Mouse (Mus musculus): ENCODE measurements around the gene Bicc1. TPM values are rescaled to one million over a fixed set of nuclear protein-coding genes. Genes with fewer than 3 reads are reported as not detected.

The Bicc1 gene
- total RNA-seq, 2 experiments from 2014 or later, result 10.2 to 10.8 TPM

DNA sequence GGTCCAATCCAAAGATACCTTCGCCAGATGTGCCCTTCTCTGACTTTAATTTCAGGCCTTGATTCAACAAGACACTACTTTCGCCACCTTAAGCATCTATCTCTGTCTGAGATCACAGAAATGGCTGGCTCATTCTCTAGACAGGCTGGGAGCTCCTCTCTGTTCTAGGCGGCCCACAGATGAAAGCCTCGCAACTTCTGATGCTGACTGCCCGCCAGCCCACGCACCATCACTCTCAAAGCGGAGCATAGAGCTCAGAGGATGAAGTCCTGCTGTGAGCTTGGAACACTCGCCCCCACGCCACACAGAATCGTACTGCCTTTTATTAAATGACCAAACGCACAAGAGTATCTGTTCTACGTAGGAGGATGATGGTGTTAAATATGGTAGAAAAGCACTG, 949 bp upstream of the Bicc1 start:
- no peak for DNase-seq (ENCODE audit: low spot score in 2 of 2)

DNA sequence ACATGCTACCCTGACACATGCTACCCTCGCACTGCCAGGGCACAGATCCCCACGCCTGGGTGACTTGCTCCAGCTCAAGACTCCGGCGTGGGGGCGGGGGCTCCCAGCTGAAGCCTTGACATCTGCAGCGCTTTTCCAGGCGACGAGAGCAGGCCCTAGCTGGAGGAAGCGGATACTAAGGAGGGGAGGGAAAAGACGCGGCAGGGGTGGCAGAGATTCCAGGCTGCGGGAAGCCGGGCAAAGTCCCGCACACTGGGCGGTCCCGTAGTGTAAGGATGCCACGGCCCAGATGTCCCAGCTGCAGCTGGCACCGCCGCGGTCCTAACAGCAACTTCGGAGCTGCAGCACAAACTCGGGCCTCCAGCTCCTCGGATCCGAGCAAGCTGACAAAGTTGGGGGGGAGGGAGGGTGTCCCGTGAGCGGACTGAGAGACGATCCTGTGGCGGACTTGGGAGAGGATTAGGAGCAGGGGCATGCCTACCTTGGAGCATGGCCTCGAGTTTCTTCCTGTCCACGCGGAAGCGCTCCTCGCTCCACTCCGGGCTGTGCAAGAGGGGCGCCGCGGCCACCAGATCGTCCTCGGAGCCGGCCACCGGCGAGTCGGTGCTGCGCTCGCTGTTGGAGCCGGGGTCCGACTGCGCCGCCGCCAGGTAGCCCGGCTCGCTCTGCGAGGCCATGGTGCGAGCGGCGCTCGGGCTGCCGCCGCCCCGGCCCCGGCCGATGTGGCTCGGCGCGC, 392 bp downstream of the Bicc1 start:
- peak; percentile 43 for DNase-seq (ENCODE audit: low spot score in 2 of 2)

DNA sequence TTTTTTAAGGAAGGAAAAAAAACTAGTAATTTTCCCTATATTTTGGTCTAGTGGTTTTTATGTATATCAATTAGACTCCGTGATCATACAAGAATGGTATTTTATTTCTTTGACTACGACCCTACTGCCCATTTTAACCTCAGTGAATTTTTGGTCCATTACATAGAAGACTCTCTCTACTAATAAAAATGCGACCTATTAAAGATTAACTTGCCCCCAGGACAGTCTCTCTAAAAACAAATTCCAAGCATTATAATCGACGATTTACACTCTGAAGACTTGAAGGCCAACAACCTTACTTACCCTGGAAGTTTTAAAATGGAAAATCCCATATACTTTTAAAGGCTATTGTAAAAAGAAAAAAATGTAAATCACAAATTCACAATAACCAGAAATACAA, 2.9 kb downstream of the Bicc1 start:
- no peak for DNase-seq (ENCODE audit: low spot score in 2 of 2)

DNA sequence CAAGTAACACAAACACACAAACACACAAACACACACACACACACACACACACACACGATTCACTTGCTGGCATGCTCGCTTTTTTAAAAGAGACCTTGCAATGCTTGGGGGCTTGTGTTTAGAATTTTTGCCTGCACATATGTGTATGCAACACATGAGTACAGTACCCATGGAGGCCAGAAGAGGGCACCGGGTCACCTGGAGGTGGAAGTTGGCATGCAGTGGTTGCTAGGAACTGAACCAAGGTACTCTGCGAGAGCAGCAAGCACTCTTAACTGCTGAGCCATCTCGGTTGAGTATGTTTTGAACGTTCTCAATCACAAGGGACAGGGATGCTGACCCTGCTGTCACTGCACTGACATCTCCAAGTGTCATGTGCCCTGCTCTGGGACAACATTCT, 5.9 kb downstream of the Bicc1 start:
- DNase-seq (ENCODE audit: low spot score in 2 of 2), result no peak

DNA sequence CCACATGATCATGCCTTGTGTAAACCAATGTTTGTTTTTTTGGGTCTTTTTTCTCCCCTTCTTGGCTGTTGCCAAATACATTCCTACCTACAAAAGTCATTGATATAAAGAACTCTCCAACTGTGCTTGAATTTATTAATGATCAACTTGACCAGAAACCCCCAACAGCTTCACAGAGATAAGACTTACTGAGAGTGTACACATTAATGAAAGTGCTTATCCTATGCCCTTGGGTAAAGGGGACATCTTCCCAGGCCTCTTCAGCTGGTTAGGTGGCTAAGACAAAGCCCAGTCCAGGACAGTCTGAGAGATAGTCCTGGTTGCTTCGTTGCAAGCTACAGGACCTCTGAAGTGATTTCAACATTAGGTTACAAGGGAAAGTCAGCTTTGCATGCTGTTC, 6.4 kb downstream of the Bicc1 start:
- no peak for DNase-seq (ENCODE audit: low spot score in 2 of 2)

DNA sequence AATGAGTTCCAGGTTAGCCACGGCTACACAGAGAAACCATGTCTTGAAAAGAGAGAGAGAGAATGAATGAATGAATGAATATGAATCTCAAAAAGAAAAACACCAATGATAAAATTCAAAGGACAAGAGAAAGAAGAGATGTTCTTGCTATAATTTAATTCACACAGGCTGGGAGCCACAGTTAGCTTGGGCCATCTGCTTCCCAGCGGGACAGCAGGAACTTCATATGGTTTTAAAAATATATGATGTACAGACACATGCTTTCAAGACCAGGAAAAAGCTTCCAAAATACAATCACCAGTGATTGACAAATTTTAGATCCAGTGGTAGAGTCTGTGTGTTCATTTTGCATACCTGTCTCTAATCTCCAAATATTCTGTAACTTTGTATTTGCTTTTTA, 9.0 kb downstream of the Bicc1 start:
- no peak for DNase-seq (ENCODE audit: low spot score in 2 of 2)

DNA sequence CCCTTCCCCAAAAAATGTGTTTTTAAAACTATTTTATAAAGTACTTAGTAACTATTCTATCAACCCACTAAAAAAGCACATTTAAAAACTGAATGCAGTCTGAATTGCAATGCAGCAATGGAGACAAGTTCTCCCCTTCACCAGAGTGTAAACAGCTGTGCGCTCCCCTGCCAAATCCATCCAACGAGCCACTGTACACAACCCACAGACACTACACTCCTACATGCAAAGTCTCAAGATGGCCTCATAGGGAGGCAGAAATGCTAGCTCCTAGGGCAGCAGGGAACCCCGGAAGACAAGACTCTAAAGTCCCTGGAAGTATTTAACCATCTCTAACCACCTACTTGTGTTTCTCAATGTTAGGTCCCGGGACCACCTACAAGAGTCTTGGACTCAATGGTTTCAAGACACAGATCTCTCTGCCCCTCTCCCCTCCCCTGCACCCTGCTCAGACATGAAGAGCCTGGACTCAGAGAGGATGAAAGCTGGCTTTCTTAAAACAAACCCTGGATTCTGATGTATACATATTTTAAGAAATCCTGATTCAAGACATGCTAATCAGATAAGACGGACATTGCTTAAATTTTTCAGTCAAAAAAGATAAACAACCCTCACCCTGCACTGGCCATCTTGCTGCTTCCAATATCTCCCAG, 10.4 kb downstream of the Bicc1 start:
- no peak for DNase-seq (ENCODE audit: low spot score in 2 of 2)

DNA sequence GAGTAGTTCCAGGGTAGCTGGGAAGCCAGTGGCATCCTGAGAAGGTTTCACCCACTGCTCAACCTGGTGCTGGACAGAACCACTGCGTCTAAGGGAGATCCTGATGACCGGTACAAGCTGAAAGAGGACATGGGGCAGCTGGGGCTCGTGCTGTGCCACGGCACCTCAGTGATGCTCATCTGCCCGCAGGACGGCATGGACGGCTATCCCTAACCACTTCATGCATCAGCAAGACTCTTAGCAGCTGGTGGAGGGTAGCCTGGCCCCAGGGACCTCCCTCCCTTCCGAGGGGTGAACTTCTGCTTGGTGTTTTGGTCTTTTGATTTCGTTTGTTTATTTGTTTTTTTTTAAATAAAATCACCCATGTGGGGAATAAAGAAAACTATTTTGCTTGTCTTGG, 11.3 kb downstream of the Bicc1 start:
- no peak for DNase-seq (ENCODE audit: low spot score in 2 of 2)

DNA sequence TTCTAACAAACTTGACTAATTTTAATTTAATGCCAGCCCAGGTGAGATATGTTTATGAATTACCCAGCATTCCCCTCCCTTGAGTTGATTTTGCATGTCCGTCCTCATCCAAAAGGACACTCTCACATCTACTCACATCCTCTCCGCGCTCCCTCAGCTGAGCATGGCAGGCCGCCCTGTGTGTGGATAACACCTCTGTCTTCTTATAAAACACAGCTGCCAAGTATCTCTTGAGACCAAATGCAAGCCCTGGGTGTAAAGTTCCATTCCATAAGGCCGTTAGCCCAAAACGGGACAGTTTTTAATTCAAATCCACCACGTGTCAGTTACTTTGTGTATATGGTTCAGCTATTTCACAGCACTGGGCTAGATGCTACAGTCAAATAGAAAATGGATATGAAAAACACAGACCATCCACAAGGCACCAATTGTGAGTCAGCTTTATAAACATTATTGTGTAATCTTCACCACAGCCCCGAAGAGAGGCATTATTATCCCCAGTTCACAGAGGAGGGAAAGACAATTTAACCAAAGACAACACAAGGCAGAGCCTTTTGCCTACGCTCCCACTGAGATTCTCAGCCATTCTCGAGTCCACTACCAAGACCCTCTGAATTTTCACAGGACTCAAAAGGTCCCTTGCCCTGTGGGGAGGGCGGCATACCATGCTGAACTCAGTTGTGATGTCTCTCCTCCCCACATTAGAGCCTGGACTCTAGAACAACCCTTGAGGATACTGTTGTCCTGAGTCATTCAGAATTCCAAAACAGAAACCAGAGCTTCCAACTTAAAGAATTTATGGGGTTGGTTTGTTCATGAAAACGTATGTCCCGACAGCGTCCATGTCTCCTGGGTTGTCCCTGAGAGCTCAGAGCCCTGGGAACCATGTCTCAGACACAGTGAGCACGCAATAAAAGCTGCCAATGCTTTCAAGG, 12.6 kb downstream of the Bicc1 start:
- DNase-seq (ENCODE audit: low spot score in 2 of 2), result no peak

DNA sequence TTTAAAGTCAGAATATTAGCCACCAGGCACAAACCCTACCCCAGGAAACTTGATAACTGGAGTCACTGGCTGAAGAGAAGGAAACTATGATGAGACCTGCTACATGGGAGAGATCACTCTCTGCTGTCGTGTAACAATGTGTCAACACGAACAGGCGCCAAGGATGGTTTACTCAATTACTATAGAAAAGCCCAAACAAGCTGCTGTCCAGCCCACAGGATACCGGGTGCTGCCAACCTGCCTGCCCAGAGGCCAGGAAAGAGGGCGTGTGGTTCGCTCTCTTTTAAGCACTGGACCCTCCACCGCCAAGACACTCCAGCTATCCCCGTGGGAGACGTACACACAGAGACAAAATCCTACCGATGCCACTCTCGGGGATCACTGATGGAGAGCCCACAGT, 13.7 kb downstream of the Bicc1 start:
- DNase-seq (ENCODE audit: low spot score in 2 of 2), result no peak

DNA sequence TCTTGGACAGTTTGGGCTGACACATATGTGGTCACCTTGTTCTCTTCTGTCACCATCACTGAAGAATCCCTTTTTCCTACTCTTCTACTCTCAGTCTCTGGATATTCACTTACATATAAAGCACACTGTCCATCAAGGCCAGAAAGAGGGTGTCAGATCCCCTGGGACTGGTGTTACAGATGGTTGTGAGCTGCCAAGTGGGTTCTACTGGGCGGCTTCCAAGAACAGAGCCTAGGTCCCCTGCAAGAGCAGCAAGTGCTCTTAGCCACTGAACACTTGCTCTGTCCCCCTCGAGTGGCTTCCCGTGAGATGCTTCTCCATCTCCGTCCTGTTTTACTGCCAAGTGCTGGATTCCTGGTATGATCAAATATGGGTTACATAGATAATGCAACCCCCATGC, 15.3 kb downstream of the Bicc1 start:
- DNase-seq (ENCODE audit: low spot score in 2 of 2), result no peak

DNA sequence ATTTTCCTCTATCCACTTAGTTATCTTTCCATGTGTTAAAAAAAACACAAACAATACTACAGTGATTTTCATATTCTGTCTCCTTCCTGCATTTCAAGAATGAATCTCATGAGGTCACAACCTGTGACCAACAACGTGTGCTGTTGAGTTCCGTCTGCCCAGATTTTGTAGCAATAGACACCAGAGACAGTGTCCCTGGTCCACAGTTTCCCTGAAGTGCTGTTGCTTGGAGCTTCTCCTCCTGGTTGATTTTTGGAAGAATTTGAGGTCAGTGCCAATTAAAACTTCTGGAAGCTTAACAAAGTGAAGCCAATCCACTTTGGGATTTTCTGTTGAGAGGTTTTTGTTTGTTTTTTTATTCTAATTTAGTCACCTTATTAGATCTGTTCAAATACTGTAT, 16.9 kb downstream of the Bicc1 start:
- no peak for DNase-seq (ENCODE audit: low spot score in 2 of 2)

DNA sequence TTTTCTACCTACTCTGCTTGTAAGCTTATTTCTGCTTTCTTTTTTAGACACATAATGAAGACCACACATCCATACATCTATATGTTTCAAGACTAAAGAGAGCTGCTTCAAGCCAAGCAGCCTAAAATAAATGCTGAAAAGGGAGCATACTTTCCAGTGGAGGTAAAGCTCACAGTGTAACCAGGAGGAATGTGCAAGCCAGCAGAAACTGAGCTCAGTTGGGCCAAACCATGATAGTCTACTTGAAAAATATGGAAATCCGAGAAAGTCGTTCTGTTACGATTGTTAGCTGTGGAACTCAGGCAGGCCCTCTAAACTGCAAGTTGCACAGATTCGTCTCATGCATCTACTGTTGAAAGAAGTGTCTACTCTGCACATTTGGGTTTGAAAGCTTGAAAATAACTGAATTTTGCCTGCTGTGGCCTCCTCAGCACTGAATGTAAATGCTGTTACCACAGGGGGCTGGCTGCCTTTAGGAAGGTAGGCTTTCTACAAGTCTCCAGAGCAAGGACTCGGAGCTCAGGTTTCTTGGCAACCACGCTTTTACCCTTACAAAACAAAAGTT, 19.1 kb downstream of the Bicc1 start:
- no peak for DNase-seq (ENCODE audit: low spot score in 2 of 2)

DNA sequence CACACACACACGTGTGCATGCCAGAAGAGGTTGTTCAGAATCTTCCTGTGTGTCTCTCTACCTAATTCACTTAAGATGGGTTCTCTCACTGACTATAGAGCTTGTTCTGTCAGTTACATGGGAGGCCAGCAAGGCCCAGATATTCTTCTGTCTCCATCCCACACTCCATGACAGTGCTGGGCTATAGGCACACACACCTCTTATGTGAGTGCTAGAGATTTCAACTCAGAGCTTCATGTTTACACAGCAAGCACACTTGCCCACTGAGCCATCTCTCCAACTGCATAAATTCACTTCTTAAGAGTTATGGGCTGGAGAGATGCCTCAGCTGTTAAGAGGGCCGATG, 20.7 kb downstream of the Bicc1 start:
- DNase-seq (ENCODE audit: low spot score in 2 of 2), result no peak

DNA sequence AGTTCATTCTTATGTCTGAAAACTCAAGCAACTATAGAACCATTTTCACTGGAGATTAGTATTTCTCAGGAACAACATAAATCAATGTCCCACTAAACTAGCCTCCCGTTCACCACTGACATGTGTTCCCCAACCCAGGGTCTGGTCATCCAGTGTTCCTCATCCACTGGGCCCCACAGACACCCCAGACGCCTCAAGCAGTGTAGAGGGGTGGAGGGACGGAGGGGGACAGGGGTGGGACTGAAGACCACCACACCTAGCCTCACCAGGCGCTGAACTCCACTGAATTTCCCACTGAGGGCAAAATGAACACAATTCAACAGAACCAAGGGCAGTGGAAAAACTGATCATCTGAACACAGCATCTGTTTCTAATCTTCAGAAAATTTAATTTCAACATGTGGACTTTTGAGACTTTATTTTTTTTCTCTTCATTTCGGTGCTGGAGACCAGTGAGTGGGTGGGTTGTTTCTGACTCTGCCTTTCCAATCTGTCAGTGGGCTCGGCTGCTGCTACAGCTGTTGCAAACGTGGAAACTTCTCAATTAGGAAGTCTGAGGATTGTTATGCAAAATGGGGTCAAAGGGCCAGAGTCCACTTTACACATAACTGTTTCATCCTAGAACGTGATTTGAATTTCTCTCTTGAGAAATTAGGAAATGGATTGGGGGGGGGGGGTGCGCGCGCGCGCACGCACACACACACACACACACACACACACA, 21.2 kb downstream of the Bicc1 start:
- no peak for DNase-seq (ENCODE audit: low spot score in 2 of 2)

DNA sequence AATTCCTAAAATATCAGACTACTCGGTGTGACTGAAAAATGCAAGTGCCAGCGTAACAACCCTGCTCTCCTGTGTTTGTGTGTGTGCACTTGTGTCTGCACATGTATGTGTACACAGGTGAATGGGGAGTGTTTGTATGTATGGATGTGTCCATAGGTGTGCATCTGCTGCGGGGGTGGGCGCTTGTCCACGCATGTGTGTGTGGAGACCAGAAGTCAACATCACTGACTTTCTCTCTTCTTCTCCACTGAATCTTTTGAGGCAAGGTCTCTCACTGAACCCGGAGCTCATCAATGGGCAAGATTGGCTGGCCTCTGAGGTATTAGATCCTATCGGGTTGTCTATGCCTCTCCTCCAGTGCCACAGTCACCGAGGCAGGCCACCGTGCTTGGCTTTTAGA, 21.9 kb downstream of the Bicc1 start:
- DNase-seq (ENCODE audit: low spot score in 2 of 2), result no peak

DNA sequence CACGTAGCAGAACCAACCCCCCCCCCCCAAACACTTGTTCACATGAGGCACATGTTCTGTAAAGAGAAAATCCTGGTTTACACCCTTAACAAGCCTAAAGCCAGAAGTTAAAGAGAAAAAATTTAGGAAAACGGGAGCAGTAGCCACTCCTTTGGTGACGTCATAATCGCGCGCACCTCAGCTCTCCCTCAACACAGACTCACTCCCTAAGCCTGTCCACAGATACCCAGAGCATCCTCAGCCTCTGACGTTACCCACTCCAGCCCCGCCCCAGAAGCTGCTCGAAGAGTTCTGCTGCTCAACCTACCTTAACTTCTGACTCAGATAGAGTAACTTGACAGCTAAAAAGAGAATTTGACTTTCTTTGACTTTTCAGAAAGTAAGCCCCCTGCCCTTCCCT, 28.2 kb downstream of the Bicc1 start:
- DNase-seq (ENCODE audit: low spot score in 2 of 2), result no peak

DNA sequence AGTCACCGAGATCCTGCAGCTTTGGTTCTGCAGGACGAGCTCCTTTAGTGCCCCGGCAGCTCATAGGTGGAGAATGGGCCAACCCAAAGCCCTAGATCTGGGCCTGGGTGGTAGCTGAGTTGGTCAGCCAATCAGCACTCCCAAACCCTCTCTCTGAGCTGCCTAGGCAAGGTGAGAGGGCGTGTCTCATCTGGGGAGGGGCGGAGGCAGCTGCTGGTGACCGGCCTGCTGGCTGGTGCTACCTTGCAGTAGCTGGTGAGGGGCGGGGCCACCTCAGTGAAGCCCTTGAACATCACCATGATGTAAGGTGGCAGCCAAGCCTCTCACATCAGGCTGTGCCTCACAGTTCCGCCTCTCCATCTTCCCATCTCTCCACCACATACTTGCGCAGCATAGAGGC, 29.2 kb downstream of the Bicc1 start:
- DNase-seq (ENCODE audit: low spot score in 2 of 2), result no peak

DNA sequence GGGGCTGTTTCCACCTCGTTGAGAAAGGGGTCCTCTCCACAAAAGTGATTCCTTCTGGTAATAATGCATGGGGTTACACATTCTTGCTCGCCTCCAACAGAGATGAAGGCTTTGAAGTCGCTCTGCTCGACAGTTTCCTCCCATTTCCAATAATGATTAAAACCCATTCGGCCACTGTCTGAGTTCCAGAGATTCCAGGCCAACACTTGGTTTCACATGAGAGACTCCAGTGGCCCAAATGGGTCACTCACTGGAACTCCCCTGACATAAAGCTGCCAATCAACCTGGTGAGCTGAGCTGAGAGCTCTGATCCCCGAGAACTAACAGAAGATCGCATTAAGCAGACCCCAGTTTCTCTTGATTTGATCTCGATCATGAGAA, 31.6 kb downstream of the Bicc1 start:
- DNase-seq (ENCODE audit: low spot score in 2 of 2), result no peak

DNA sequence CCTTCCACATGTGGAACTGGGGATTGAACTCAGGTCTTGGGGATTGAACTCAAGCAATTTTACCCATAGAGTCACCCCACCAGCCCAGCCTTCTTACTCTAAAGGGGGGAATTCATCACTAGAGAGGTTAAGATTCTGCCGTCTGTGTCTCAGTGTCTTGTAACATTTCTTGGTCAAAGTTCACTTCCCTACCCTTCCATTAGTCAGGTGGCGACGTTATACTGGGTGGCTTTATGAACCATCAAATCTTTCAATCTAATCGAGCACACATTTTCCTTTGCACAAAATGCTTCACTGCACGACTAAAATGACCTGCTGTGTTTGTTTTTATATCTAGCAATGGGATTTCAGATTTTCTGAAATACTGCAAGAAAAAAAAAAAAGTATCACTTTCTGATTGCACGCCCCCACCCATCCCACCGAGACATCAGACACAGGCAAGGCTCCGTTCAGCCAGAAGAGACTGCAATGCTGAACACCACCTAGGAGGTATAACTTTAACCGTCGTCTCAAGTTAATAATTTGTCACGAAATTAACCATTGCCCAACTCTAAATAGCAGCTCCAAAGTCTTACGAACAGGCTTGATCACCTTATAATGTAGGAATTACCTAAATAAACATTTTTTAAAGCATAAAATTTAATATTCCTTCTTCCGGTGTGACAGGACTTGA, 32.1 kb downstream of the Bicc1 start:
- no peak for DNase-seq (ENCODE audit: low spot score in 2 of 2)

DNA sequence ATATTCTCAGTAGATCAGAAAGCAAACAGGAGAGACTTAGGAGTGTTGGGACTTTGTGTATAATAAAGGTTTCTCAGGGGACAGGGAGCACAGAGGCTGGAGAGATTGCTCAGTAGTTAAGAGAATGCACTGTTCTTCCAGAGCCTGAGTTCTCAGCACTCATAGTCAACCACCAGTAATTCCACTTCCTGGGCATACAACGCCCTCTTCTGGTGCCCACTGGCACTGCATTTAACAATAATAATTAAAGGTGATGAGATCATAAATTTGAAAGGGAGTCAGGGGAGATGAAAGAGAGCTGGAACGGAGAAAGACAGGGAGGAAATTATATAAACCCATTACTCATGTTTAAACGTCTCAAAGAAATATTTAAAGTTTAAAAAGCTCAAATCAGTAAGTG, 35.5 kb downstream of the Bicc1 start:
- DNase-seq (ENCODE audit: low spot score in 2 of 2), result no peak

Measured in adrenal gland, adult 18-20 months (tissue).